Mouse (Mus musculus) midbrain, embryonic 14.5 days (tissue): ENCODE data around the gene Fbxl18. TPM values are rescaled to one million over a fixed set of nuclear protein-coding genes. Genes with fewer than 3 reads are reported as not detected.

ENCODE experiments used
- ATAC-seq: fragments of 200-750 bp; cut with Nextera tagmentation; 2 replicates; pipeline ENCODE4 v1.8.0; 2017; ENCODE audit warnings: moderate number of reproducible peaks, moderate library complexity; ENCODE audit not compliant: low FRiP score, low TSS enrichment
- DNase-seq: peaks from one replicate; pipeline ENCODE4 v3.0.0-alpha.2; 2015
- H3K27ac ChIP-seq: fragments of 300-500 bp; sonication (generic); replicated peaks from 2 replicates; pipeline ENCODE4 v1.5.1; 2014; ENCODE audit warnings: mild to moderate bottlenecking, low read depth, low read length, moderate library complexity
- H3K27me3 ChIP-seq: fragments of 300-500 bp; sonication (generic); 2 replicates; pipeline ENCODE4 v1.6.1; 2014; ENCODE audit warnings: low read length, control low read depth, mixed read lengths; ENCODE audit not compliant: control insufficient read depth, insufficient read depth
- H3K36me3 ChIP-seq: fragments of 300-500 bp; sonication (generic); 2 replicates; pipeline ENCODE4 v1.6.1; 2014; ENCODE audit warnings: low read length, control low read depth; ENCODE audit not compliant: control insufficient read depth, insufficient read depth
- H3K4me1 ChIP-seq: fragments of 300-500 bp; sonication (generic); 2 replicates; pipeline ENCODE4 v1.6.1; 2014; ENCODE audit warnings: mild to moderate bottlenecking, antibody characterized with exemption, low read length, control low read depth; ENCODE audit not compliant: control insufficient read depth, insufficient read depth
- H3K4me2 ChIP-seq: fragments of 300-500 bp; sonication (generic); 2 replicates; pipeline ENCODE4 v1.6.1; 2014; ENCODE audit warnings: mild to moderate bottlenecking, low read length, moderate library complexity
- H3K4me3 ChIP-seq: fragments of 300-500 bp; sonication (generic); replicated peaks from 2 replicates; pipeline ENCODE4 v1.5.1; 2014; ENCODE audit warnings: low read depth, low read length
- H3K9ac ChIP-seq: fragments of 300-500 bp; sonication (generic); replicated peaks from 2 replicates; pipeline ENCODE4 v1.6.1; 2014; ENCODE audit warnings: mild to moderate bottlenecking, low read length, moderate library complexity
- H3K9me3 ChIP-seq: fragments of 300-500 bp; sonication (generic); 2 replicates; pipeline ENCODE4 v1.6.1; 2016; ENCODE audit warnings: low read length, control low read depth, mixed read lengths; ENCODE audit not compliant: control insufficient read depth
- WGBS: fragments of 180-500 bp; shearing (Covaris S2); extraction: QIAGEN DNeasy Blood & Tissue Kit; methylation state at CpG from one replicate; pipeline ENCODE4 v1.1.7; 2014; 5-methylcytosine and 5-hydroxymethylcytosine counted together
- polyA plus RNA-seq: library from polyadenylated mRNA; unstranded; fragments of >200 nt; fragmentation: Nextera tagmentation; extraction: Ambion mirVana; gene quantifications from 2 replicates; pipeline ENCODE4 v1.2.1, GENCODE M21; 2014

The Fbxl18 gene
- 28.6 and 28.8 TPM in 2 replicates for polyA plus RNA-seq

DNA sequence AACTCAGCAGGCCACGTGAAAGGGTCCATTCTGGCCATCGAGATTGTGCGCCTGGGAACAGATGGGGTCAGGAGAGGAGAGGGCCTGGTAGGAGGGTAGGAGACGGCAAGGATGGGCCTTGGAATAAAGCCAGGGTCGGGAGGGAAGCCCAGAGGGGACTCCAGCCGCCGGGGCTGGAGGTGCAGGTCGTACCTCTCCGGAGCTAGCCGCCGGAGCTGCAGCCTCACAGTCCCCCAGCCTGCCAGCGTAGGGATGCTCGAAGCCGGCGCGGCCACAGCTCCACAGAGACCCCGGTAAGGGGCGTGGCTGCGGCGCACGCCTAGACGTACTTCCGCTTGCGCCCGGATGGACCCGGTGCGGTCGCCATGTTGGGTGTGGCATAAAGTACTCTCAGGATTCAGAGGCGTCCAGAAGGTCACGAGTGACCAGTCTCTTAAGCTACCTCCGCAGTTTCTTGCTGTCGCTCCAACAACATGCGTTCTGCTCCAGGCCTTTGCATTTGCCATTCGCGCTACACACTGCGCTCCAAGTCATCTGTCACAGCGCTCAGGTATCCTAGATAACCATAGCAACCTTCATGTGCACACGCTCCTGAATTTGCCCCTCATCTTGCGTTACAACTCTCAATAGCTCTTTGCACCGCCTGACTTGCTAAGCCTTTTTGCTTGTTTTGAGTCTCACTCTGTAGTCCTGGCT, at the start of gene Fbxl18:
Gene Fbxl18, minus strand, starts transcription at position 504 of the 696 bp plus-strand sequence.
- ATAC-seq (peak; percentile 94), DNase-seq (peak; percentile 96)
- peaks cover 17% of the 10 kb centered on the region for H3K4me1 ChIP-seq
- H3K27me3 ChIP-seq: no peaks in the 10 kb centered on the region
- H3K4me2 ChIP-seq: peak within 1 kb of the TSS; percentile 85
- H3K9me3 ChIP-seq: no peaks in the 10 kb centered on the region
- H3K4me3 ChIP-seq: peak within 1 kb of the TSS; percentile 73
- peaks cover 13% of the 10 kb centered on the region for H3K36me3 ChIP-seq
- H3K9ac ChIP-seq: peak within 1 kb of the TSS; percentile 87
- peak within 1 kb of the TSS; percentile 81 for H3K27ac ChIP-seq
- under 1% methylated on average over 40 of the region's 40 CpGs for WGBS

DNA sequence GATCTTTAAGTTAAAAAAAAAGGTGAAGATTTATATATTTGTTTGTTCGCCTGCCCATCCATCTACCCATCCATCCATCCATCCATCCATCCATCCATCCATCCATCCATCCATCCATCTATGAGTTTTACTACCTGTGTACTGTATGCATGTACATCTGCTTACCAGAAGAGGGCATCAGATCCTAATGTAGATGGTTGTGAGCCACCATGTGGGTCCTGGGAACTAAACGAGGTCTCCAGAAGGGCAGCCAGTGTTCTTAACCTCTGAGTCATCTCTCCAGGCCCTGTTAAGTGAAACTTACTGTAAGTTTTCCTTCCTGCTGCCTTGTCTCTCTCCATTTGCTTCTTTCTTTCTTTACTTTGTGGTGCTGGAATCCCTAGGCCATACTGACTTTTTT, 45.2 kb upstream of the Fbxl18 start:
- ATAC-seq: no peak
- no peaks in the 10 kb centered on the region for H3K36me3 ChIP-seq
- WGBS: 61% methylated on average over 2 of the region's 2 CpGs

DNA sequence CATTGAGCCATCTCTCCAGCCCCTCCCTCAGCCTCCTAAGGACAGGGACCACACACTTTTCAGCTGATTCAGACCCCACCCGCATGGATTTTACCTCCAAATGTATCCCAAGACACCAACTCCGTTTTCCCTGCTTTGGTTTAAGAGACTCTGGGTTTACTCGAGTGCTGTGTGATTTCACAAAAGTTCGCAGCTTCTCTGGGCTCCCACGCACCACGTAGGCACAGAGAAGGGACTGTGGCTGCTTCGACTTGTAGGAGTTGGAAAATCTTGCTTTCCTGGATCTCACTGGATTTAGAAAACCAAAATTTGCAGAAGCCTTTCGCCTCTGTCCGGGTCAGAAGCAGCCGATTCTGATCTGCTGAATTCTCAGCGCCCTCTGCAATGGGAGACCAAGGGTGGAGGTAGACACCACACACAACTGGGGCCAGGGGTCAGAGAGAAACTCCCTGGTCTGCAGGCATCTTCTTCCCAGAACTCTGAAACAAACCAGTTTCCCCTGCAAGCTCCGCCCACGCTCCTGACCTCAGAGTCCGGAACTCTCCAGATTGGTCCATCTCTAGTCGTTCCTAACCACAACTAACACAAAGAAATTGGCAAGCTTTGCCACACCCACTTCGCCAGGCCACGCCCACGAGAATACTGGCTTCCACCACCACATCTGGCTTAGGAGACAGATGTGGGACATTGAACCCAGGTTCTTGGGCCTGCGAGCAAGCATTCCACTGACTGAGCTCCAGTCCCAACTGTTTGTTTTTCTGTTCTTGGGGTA, 42.9 kb upstream of the Fbxl18 start:
- WGBS: 33% methylated on average over 19 of the region's 19 CpGs
- Histone ChIP-seq H3K9me3 (no peaks in the 10 kb centered on the region), H3K27me3 (no peaks in the 10 kb centered on the region), H3K27ac (no peak overlapping the region), H3K36me3 (no peaks in the 10 kb centered on the region), H3K4me1 (no peaks in the 10 kb centered on the region), H3K4me3 (no peak overlapping the region), H3K4me2 (no peak overlapping the region), H3K9ac (no peak overlapping the region)
- DNase-seq (no peak), ATAC-seq (no peak)

More for the DNA sequence above, 45.2 kb upstream of the Fbxl18 start:
- Histone ChIP-seq H3K9me3 (no peaks in the 10 kb centered on the region), H3K4me2 (no peak overlapping the region), H3K27me3 (no peaks in the 10 kb centered on the region), H3K4me1 (no peaks in the 10 kb centered on the region), H3K9ac (no peak overlapping the region), H3K4me3 (no peak overlapping the region), H3K27ac (no peak overlapping the region)
- no peak for DNase-seq

DNA sequence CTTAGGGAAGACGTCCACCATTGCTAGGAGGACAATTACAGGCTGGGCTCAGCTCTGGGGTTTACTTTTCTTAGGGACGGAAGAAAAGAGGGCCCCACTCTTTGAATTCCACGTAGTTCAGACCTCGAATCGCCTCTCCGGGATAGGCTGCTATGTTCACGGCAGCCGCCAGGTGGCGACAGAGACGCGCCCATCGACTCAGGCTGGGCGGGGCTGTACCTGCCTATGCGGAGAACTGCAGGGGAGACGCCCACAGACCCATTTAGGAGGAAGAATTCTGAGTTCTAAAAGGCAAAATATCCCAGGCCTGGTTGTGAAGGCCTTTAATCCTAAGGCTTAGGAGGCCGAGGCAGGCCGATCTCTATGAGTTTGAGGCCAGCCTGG, 41.1 kb upstream of the Fbxl18 start:
- peak overlapping the region; percentile 33; the same call in 1 of the 2 replicates for H3K4me2 ChIP-seq
- H3K27ac ChIP-seq: peak overlapping the region; percentile 10; the same call in 1 of the 2 replicates
- no peaks in the 10 kb centered on the region for H3K4me1 ChIP-seq
- ATAC-seq (peak; percentile 40; the same call in 1 of the 2 replicates), DNase-seq (peak; percentile 82)
- no peaks in the 10 kb centered on the region for H3K36me3 ChIP-seq
- no peaks in the 10 kb centered on the region for H3K9me3 ChIP-seq
- WGBS: 4% methylated on average over 17 of the region's 17 CpGs
- H3K9ac ChIP-seq: no peak overlapping the region
- H3K27me3 ChIP-seq: no peaks in the 10 kb centered on the region
- H3K4me3 ChIP-seq: no peak overlapping the region

DNA sequence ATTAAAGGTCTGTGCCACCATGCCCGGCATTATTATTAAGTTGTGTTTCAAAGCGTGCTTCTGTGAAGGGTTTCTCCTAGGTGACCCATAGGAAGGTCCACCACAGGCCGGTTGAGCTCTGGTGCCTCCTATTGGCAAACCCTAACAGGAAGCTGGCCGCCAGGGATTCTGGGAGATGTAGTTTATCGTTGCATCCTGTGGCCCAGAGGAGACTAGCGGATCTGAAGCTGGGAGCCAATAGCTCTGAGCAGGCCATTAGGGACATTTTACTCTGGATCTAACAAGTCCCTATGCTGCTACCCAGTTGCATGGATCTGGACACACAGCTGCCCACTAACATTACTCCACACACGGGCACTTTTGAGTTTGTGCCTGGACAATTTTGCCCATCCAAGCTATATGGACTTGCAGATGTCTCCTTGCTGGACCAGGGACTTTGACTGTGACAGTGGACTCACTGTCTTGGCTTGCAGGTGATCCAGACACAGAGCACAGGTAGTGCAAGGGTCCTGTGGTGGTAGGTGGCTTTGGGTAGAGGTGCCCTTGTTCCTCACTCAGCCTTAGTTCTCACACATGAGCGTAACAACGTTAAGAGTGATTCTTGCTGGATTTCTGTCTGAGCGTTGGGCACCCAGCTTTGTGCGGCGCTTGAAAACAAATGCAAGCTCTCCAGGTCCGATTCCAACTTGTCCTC, 40.6 kb upstream of the Fbxl18 start:
- Histone ChIP-seq H3K27me3 (no peaks in the 10 kb centered on the region), H3K27ac (peak overlapping the region; percentile 10; the same call in 1 of the 2 replicates), H3K4me2 (peak overlapping the region; percentile 33; the same call in 1 of the 2 replicates), H3K9me3 (no peaks in the 10 kb centered on the region), H3K4me3 (no peak overlapping the region), H3K4me1 (no peaks in the 10 kb centered on the region), H3K9ac (no peak overlapping the region), H3K36me3 (no peaks in the 10 kb centered on the region)
- DNase-seq: peak; percentile 82
- no peak for ATAC-seq
- WGBS: 18% methylated on average over 13 of the region's 13 CpGs

DNA sequence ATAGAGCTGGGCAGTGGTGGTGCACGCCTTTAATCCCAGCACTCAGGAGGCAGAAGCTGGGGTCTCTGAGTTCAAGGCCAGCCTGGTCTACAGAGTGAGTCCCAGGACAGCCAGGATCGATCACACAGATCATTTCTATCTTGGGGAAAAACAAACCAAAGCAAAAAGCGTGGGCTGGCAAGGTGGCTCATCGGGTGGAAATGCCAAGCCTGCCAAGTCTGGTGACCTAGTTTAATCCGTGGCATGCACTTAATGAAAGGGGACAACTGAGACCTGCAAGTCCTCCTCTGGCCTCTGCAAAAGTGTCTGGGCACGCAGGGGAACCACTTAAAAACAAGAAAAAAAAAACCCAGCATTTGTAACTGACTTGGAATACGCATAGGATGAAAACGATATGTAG, 37.5 kb upstream of the Fbxl18 start:
- no peaks in the 10 kb centered on the region for H3K36me3 ChIP-seq
- peaks cover 9% of the 10 kb centered on the region for H3K27me3 ChIP-seq
- H3K27ac ChIP-seq: no peak overlapping the region
- no peaks in the 10 kb centered on the region for H3K4me1 ChIP-seq
- no peaks in the 10 kb centered on the region for H3K9me3 ChIP-seq
- 77% methylated on average over 8 of the region's 8 CpGs for WGBS
- DNase-seq (no peak), ATAC-seq (no peak)
- H3K4me3 ChIP-seq: no peak overlapping the region
- no peak overlapping the region for H3K4me2 ChIP-seq
- H3K9ac ChIP-seq: no peak overlapping the region

DNA sequence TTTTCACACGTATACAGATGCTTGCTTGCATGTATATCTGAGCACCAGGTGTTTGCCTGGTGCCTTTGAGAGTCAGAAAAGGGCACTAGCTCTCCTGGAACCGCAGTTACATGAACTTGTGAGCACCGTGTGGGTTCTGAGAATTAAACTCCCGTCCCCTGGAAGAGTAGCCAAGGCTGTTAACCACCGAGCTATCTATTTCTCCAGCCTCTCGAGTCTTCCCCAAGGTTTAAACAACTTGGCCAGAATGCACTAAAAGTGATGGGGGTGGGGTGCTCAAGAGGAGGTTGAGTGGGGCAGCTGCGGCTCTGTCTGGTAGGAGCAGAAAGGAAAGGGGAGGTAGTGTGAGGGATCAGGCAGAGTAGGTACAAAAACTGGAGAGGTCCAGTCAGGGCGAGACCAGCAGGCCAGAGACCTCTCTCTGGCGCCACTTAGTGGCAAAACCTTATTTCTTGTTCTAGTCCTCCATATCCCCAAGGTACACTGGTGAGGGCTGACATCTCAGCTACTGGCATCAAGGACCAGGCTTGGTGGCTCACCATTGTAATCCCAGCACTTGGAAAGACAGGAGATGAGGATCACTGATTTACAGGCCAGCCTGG, 37.0 kb upstream of the Fbxl18 start:
- Histone ChIP-seq H3K9ac (no peak overlapping the region), H3K4me1 (no peaks in the 10 kb centered on the region), H3K9me3 (no peaks in the 10 kb centered on the region), H3K36me3 (no peaks in the 10 kb centered on the region), H3K4me2 (no peak overlapping the region), H3K27ac (no peak overlapping the region), H3K27me3 (peaks cover 9% of the 10 kb centered on the region), H3K4me3 (no peak overlapping the region)
- WGBS: 33% methylated on average over 9 of the region's 9 CpGs
- DNase-seq (peak; percentile 76), ATAC-seq (no peak)

DNA sequence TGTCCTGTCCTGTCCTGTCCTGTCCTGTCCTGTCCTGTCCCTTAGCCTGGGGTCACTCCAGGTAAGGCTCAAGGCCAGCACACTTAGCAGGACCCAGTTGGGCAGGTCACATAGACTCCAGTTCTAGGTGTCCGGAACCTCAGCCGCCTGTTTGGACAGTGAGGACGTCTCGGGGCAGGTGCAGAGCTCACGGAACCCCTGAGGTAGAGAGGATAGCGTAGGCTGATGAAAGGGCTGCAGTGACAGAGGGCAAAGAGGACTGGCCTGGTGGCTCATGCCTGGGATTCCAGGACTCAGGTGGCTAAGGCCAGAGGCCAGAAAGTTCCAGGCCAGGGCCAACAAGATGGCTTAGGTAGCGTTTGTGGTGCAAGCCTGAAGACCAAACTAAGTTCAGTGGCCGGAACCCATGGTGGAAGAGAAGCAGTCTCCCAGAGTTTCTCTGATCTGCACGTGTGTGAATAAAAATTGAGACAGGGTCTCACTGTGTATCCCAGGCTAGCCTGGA, 36.1 kb upstream of the Fbxl18 start:
- Histone ChIP-seq H3K9me3 (no peaks in the 10 kb centered on the region), H3K27ac (no peak overlapping the region), H3K36me3 (no peaks in the 10 kb centered on the region), H3K4me1 (0 out of 2 replicates have a peak, but pooled peaks cover 4% of the 10 kb centered on the region), H3K4me2 (no peak overlapping the region), H3K27me3 (peaks cover 9% of the 10 kb centered on the region), H3K4me3 (no peak overlapping the region), H3K9ac (no peak overlapping the region)
- DNase-seq (no peak), ATAC-seq (no peak)
- WGBS: 87% methylated on average over 9 of the region's 9 CpGs
